Mouse (Mus musculus) C2C12 (cell line): Measurements from ENCODE around the gene Ywhaq. TPM values are rescaled to one million over a fixed set of nuclear protein-coding genes. Genes with fewer than 3 reads are reported as not detected.

ENCODE experiments used
- H3K27me3 ChIP-seq: one replicate; pipeline ENCODE4 v1.6.1; 2011; ENCODE audit not compliant: control insufficient read depth, insufficient read depth, insufficient read length
- H3K36me3 ChIP-seq: one replicate; pipeline ENCODE4 v1.6.1; 2011; ENCODE audit not compliant: control insufficient read depth, insufficient read depth
- H3K4me3 ChIP-seq: one replicate; pipeline ENCODE4 v1.5.1; 2011; ENCODE audit warnings: mild to moderate bottlenecking, control low read depth; ENCODE audit not compliant: poor library complexity, insufficient read depth, severe bottlenecking
- H3K79me2 ChIP-seq: one replicate; pipeline ENCODE4 v1.6.1; 2011; ENCODE audit not compliant: control insufficient read depth, insufficient read depth
- H3K79me3 ChIP-seq: one replicate; pipeline ENCODE4 v1.6.1; 2011; ENCODE audit warnings: low read depth, control low read depth
- H3ac ChIP-seq: one replicate; pipeline ENCODE3; 2011; ENCODE audit warnings: low read depth; ENCODE audit not compliant: control insufficient read depth, insufficient read length
- CEBPB ChIP-seq: IDR thresholded peaks from one replicate; pipeline ENCODE4 v1.6.1; 2011; ENCODE audit warnings: low read depth, mild to moderate bottlenecking, control low read depth, moderate library complexity
- CTCF ChIP-seq: IDR thresholded peaks from one replicate; pipeline ENCODE4 v1.5.1; 2011; ENCODE audit not compliant: control insufficient read depth, insufficient read depth, insufficient read length
- FOSL1 ChIP-seq: IDR thresholded peaks from one replicate; pipeline ENCODE4 v1.8.0; 2011; ENCODE audit warnings: mild to moderate bottlenecking, low read length; ENCODE audit not compliant: poor library complexity, insufficient read depth, severe bottlenecking
- MAX ChIP-seq: IDR thresholded peaks from one replicate; pipeline ENCODE4 v1.6.1; 2011; ENCODE audit warnings: mild to moderate bottlenecking, control low read depth
- MYOD1 ChIP-seq: IDR thresholded peaks from one replicate; pipeline ENCODE4 v1.6.1; 2011; ENCODE audit warnings: low read depth; ENCODE audit not compliant: control insufficient read depth, insufficient read length
- MYOG ChIP-seq: IDR thresholded peaks from one replicate; pipeline ENCODE4 v1.6.1; 2011; ENCODE audit not compliant: control insufficient read depth, insufficient read length; ENCODE audit errors: extremely low read depth
- USF1 ChIP-seq: IDR thresholded peaks from one replicate; pipeline ENCODE4 v1.6.1; 2011; ENCODE audit warnings: low read depth, mild to moderate bottlenecking, control low read depth, moderate library complexity
- polyA plus RNA-seq: library from polyadenylated mRNA; unstranded; fragments of >200 nt; fragmentation: generic; extraction: Trizol; gene quantifications from one replicate; pipeline ENCODE4 v1.2.1, GENCODE M21; 2012; ENCODE audit warnings: missing spikeins

Gene Ywhaq
- polyA plus RNA-seq, 1 experiment: 305 TPM

DNA sequence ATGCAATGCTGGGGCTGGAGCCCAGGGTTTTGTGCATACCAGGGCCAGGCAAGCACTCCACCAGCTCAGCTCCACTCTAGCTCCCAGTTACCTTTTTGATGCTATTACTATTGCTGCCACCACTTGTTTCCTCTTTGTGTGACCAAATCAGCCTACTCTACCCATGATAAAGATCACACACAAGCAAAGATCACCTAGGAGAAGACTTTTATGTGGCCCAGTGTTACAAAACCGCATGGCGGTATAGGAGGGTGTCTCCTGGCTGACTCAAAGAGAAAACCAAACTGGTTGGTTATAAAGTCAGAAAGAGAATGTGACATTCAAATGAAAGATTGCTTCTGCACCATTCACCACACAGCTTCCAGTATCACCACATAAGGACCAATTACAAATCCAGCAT lies 33.9 kb upstream of the Ywhaq start:
- TF ChIP-seq USF1 (no peak), MYOG (no peak), CEBPB (no peak), MYOD1 (no peak), CTCF (no peak), FOSL1 (no peak), MAX (no peak)

GRCm38 (mm10) chr12:21443783-21444182 lies 26.3 kb upstream of the Ywhaq start:
- no peaks in the 10 kb centered on the region for H3K79me3 ChIP-seq
- H3K79me2 ChIP-seq: no peaks in the 10 kb centered on the region
- H3K36me3 ChIP-seq: no peaks in the 10 kb centered on the region
- TF ChIP-seq MYOG (no peak), USF1 (no peak), MYOD1 (no peak), MAX (no peak), CEBPB (no peak), FOSL1 (no peak), CTCF (no peak)
- no peaks in the 10 kb centered on the region for H3K27me3 ChIP-seq
- H3K4me3 ChIP-seq: no peak overlapping the region
- H3ac ChIP-seq: no peak overlapping the region

More for the DNA sequence above, 33.9 kb upstream of the Ywhaq start:
- H3ac ChIP-seq: no peak overlapping the region
- no peaks in the 10 kb centered on the region for H3K79me2 ChIP-seq
- H3K4me3 ChIP-seq: no peak overlapping the region
- H3K36me3 ChIP-seq: no peaks in the 10 kb centered on the region
- no peaks in the 10 kb centered on the region for H3K79me3 ChIP-seq
- H3K27me3 ChIP-seq: no peaks in the 10 kb centered on the region

GRCm38 (mm10) chr12:21441870-21442269 lies 24.4 kb upstream of the Ywhaq start:
- no peaks in the 10 kb centered on the region for H3K79me2 ChIP-seq
- H3K79me3 ChIP-seq: no peaks in the 10 kb centered on the region
- no peak overlapping the region for H3ac ChIP-seq
- H3K27me3 ChIP-seq: no peaks in the 10 kb centered on the region
- no peaks in the 10 kb centered on the region for H3K36me3 ChIP-seq
- TF ChIP-seq CTCF (no peak), MYOG (no peak), MAX (no peak), CEBPB (no peak), MYOD1 (no peak), USF1 (no peak), FOSL1 (no peak)
- H3K4me3 ChIP-seq: no peak overlapping the region

GRCm38 (mm10) chr12:21439428-21439827 lies 22.0 kb upstream of the Ywhaq start:
- Histone ChIP-seq H3ac (no peak overlapping the region), H3K79me2 (no peaks in the 10 kb centered on the region), H3K79me3 (no peaks in the 10 kb centered on the region), H3K36me3 (no peaks in the 10 kb centered on the region), H3K4me3 (no peak overlapping the region), H3K27me3 (no peaks in the 10 kb centered on the region)
- TF ChIP-seq MYOD1 (no peak), MAX (no peak), FOSL1 (no peak), CTCF (no peak), MYOG (no peak), USF1 (no peak), CEBPB (no peak)

DNA sequence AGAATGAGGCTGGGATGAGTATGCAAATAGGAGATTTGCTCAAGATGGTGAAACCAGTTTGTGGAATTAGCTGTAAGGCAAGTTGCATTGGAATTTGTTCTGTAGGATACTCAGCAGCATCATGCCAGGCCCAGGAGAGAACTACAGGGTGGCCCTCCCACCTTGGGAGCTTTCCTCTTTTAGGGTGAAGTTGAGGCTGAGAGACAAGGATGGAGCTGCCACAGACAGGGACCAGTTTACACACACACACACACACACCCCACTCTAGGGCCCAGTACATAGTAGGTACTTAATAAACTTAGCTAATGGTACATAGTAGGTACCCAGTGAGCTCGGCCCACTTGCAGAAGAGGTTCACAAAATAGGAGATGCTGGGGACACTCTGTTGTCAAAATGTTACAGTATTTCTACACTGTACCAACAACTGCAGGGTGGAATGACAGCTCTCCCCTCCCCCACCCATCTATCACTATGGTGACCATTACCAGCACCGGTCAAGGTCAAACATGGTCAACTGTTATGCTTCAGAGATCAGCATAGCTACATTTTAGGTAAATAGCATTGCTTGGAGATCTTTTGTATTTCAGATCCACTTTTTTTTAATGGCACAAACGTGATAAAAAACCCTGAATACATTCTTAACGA lies 21.4 kb upstream of the Ywhaq start:
- no peak for TF ChIP-seq FOSL1
- TF ChIP-seq USF1: no peak
- TF ChIP-seq CTCF: no peak
- no peak for TF ChIP-seq MAX
- no peak for TF ChIP-seq MYOG
- no peak for TF ChIP-seq MYOD1
- TF ChIP-seq CEBPB: no peak
- H3K79me3 ChIP-seq: no peaks in the 10 kb centered on the region
- no peak overlapping the region for H3ac ChIP-seq
- H3K79me2 ChIP-seq: no peaks in the 10 kb centered on the region
- no peak overlapping the region for H3K4me3 ChIP-seq
- no peaks in the 10 kb centered on the region for H3K36me3 ChIP-seq
- H3K27me3 ChIP-seq: no peaks in the 10 kb centered on the region

- Histone ChIP-seq H3K79me3 (no peaks in the 10 kb centered on the region), H3K27me3 (no peaks in the 10 kb centered on the region), H3K4me3 (no peak overlapping the region), H3K79me2 (no peaks in the 10 kb centered on the region), H3K36me3 (no peaks in the 10 kb centered on the region), H3ac (no peak overlapping the region)
- TF ChIP-seq CTCF (no peak), MYOG (no peak), MAX (no peak), MYOD1 (no peak), USF1 (no peak), CEBPB (no peak), FOSL1 (no peak)
These were observed 20.9 kb upstream of the Ywhaq start for GRCm38 (mm10) chr12:21438294-21438693.
